Mouse (Mus musculus) c-Kit-positive CD71-negative TER-119-negative erythroid progenitor cells, embryonic 14.5 days (primary cell): Measurements from ENCODE around the gene Zc3h18.

Source experiments
- DNase-seq: peaks from one replicate; pipeline ENCODE4 v3.0.0-alpha.2; 2013; ENCODE audit warnings: low read depth

Zc3h18 gene

GRCm38 (mm10) chr8:122376365-122377231, at the start of gene Zc3h18:
Gene Zc3h18, plus strand, starts transcription at chr8:122376609.
- DNase-seq = peak; percentile 98

GRCm38 (mm10) chr8:122329072-122329471, 47.3 kb upstream of the Zc3h18 start:
- DNase-seq = no peak

GRCm38 (mm10) chr8:122329553-122330239, 46.7 kb upstream of the Zc3h18 start:
- DNase-seq = no peak

GRCm38 (mm10) chr8:122330446-122331133, 45.8 kb upstream of the Zc3h18 start:
- DNase-seq = no peak

GRCm38 (mm10) chr8:122331134-122331523, 45.3 kb upstream of the Zc3h18 start:
- DNase-seq = no peak

GRCm38 (mm10) chr8:122332753-122333506, 43.5 kb upstream of the Zc3h18 start:
- no peak for DNase-seq

GRCm38 (mm10) chr8:122333531-122333930, 42.9 kb upstream of the Zc3h18 start:
- no peak for DNase-seq

GRCm38 (mm10) chr8:122334791-122335490, 41.5 kb upstream of the Zc3h18 start:
- DNase-seq = no peak

- no peak for DNase-seq
Measured at GRCm38 (mm10) chr8:122335638-122336250, 40.7 kb upstream of the Zc3h18 start.

GRCm38 (mm10) chr8:122336251-122336910, 40.0 kb upstream of the Zc3h18 start:
- DNase-seq = no peak

- DNase-seq = no peak
Measured at GRCm38 (mm10) chr8:122338852-122339251, 37.6 kb upstream of the Zc3h18 start.

GRCm38 (mm10) chr8:122340761-122341160, 35.6 kb upstream of the Zc3h18 start:
- DNase-seq = no peak

GRCm38 (mm10) chr8:122341790-122342189, 34.6 kb upstream of the Zc3h18 start:
- no peak for DNase-seq

- no peak for DNase-seq
Measured at GRCm38 (mm10) chr8:122342362-122342761, 34.0 kb upstream of the Zc3h18 start.

- DNase-seq = no peak
Measured at GRCm38 (mm10) chr8:122342806-122343209, 33.6 kb upstream of the Zc3h18 start.

- no peak for DNase-seq
Measured at GRCm38 (mm10) chr8:122343341-122343740, 33.1 kb upstream of the Zc3h18 start.

GRCm38 (mm10) chr8:122343758-122344157, 32.7 kb upstream of the Zc3h18 start:
- DNase-seq = no peak

GRCm38 (mm10) chr8:122344219-122344618, 32.2 kb upstream of the Zc3h18 start:
- no peak for DNase-seq

GRCm38 (mm10) chr8:122345181-122346095, 31.0 kb upstream of the Zc3h18 start:
- no peak for DNase-seq
